Mouse (Mus musculus): Measurements from ENCODE around the gene Jmjd7. TPM values are rescaled to one million over a fixed set of nuclear protein-coding genes. Genes with fewer than 3 reads are reported as not detected.

Jmjd7 gene
- polyA plus RNA-seq, 1 experiment from 2014 or later, result 14.4 TPM

GRCm38 (mm10) chr2:120059466-120059865 is 32.2 kb downstream of the Jmjd7 start:
- Histone ChIP-seq H3K4me2 (ENCODE audit: low read depth, low read length) (no peak overlapping the region), H3K9ac (ENCODE audit: low read depth, low read length) (no peak overlapping the region), H3K27ac (replicated peaks; ENCODE audit: low read depth, low read length) (no peak overlapping the region), H3K4me3 (ENCODE audit: low read depth, low read length) (no peak overlapping the region), H3K4me1 (ENCODE audit: control insufficient read depth, insufficient read depth, low read length) (peaks cover 11% of the 10 kb centered on the region; the same call in 1 of the 2 replicates), H3K9me3 (ENCODE audit: control insufficient read depth, low read length) (no peaks in the 10 kb centered on the region), H3K27me3 (replicated peaks; ENCODE audit: control insufficient read depth, insufficient read depth, low read length) (no peaks in the 10 kb centered on the region), H3K36me3 (ENCODE audit: control insufficient read depth, insufficient read depth, low read length) (no peaks in the 10 kb centered on the region)
- WGBS, result 85% methylated on average over 3 of the region's 3 CpGs
- no peak for DNase-seq (ENCODE audit: low spot score)
- no peak for ATAC-seq (ENCODE audit: low read depth)

GRCm38 (mm10) chr2:120060190-120060589 is 32.9 kb downstream of the Jmjd7 start:
- H3K27me3 ChIP-seq (replicated peaks; ENCODE audit: control insufficient read depth, insufficient read depth, low read length), result no peaks in the 10 kb centered on the region
- peaks cover 11% of the 10 kb centered on the region; the same call in 1 of the 2 replicates for H3K4me1 ChIP-seq (ENCODE audit: control insufficient read depth, insufficient read depth, low read length)
- 36% methylated on average over 6 of the region's 6 CpGs for WGBS
- ATAC-seq (ENCODE audit: low read depth) (peak; percentile 67), DNase-seq (ENCODE audit: low spot score) (peak; percentile 80)
- no peaks in the 10 kb centered on the region for H3K9me3 ChIP-seq (ENCODE audit: control insufficient read depth, low read length)
- H3K36me3 ChIP-seq (ENCODE audit: control insufficient read depth, insufficient read depth, low read length), result no peaks in the 10 kb centered on the region
- H3K4me2 ChIP-seq (ENCODE audit: low read depth, low read length), result no peak overlapping the region
- H3K27ac ChIP-seq (replicated peaks; ENCODE audit: low read depth, low read length), result peak overlapping the region; percentile 52; the same call in 1 of the 2 replicates
- no peak overlapping the region for H3K9ac ChIP-seq (ENCODE audit: low read depth, low read length)
- H3K4me3 ChIP-seq (ENCODE audit: low read depth, low read length), result no peak overlapping the region

GRCm38 (mm10) chr2:120060651-120061050 is 33.4 kb downstream of the Jmjd7 start:
- peak overlapping the region; percentile 52 for H3K27ac ChIP-seq (replicated peaks; ENCODE audit: low read depth, low read length)
- 55% methylated on average over 9 of the region's 9 CpGs for WGBS

GRCm38 (mm10) chr2:120062248-120062647 is 35.0 kb downstream of the Jmjd7 start:
- H3K4me1 ChIP-seq (ENCODE audit: control insufficient read depth, insufficient read depth, low read length), result peaks cover 11% of the 10 kb centered on the region; the same call in 1 of the 2 replicates
- WGBS, result 83% methylated on average over 8 of the region's 8 CpGs
- H3K9ac ChIP-seq (ENCODE audit: low read depth, low read length), result no peak overlapping the region
- no peak overlapping the region for H3K4me2 ChIP-seq (ENCODE audit: low read depth, low read length)
- no peak overlapping the region for H3K4me3 ChIP-seq (ENCODE audit: low read depth, low read length)
- no peaks in the 10 kb centered on the region for H3K36me3 ChIP-seq (ENCODE audit: control insufficient read depth, insufficient read depth, low read length)
- H3K27ac ChIP-seq (replicated peaks; ENCODE audit: low read depth, low read length), result no peak overlapping the region
- H3K9me3 ChIP-seq (ENCODE audit: control insufficient read depth, low read length), result no peaks in the 10 kb centered on the region
- no peaks in the 10 kb centered on the region for H3K27me3 ChIP-seq (replicated peaks; ENCODE audit: control insufficient read depth, insufficient read depth, low read length)
- DNase-seq (ENCODE audit: low spot score) (no peak), ATAC-seq (ENCODE audit: low read depth) (no peak)

More at GRCm38 (mm10) chr2:120060651-120061050, 33.4 kb downstream of the Jmjd7 start:
- Histone ChIP-seq H3K36me3 (ENCODE audit: control insufficient read depth, insufficient read depth, low read length) (no peaks in the 10 kb centered on the region), H3K27me3 (replicated peaks; ENCODE audit: control insufficient read depth, insufficient read depth, low read length) (no peaks in the 10 kb centered on the region), H3K4me1 (ENCODE audit: control insufficient read depth, insufficient read depth, low read length) (peaks cover 11% of the 10 kb centered on the region; the same call in 1 of the 2 replicates), H3K9ac (ENCODE audit: low read depth, low read length) (no peak overlapping the region), H3K4me2 (ENCODE audit: low read depth, low read length) (no peak overlapping the region), H3K9me3 (ENCODE audit: control insufficient read depth, low read length) (no peaks in the 10 kb centered on the region), H3K4me3 (ENCODE audit: low read depth, low read length) (no peak overlapping the region)
- DNase-seq (ENCODE audit: low spot score), result no peak
- no peak for ATAC-seq (ENCODE audit: low read depth)

- no peak overlapping the region for H3K4me2 ChIP-seq (ENCODE audit: low read depth, low read length)
- no peaks in the 10 kb centered on the region for H3K36me3 ChIP-seq (ENCODE audit: control insufficient read depth, insufficient read depth, low read length)
- DNase-seq (ENCODE audit: low spot score) (no peak), ATAC-seq (ENCODE audit: low read depth) (no peak)
- WGBS, result 80% methylated on average over 6 of the region's 6 CpGs
- H3K27me3 ChIP-seq (replicated peaks; ENCODE audit: control insufficient read depth, insufficient read depth, low read length), result no peaks in the 10 kb centered on the region
- H3K4me3 ChIP-seq (ENCODE audit: low read depth, low read length), result no peak overlapping the region
- H3K4me1 ChIP-seq (ENCODE audit: control insufficient read depth, insufficient read depth, low read length), result peaks cover 15% of the 10 kb centered on the region; the same call in 1 of the 2 replicates
- H3K9ac ChIP-seq (ENCODE audit: low read depth, low read length), result no peak overlapping the region
- no peak overlapping the region for H3K27ac ChIP-seq (replicated peaks; ENCODE audit: low read depth, low read length)
- no peaks in the 10 kb centered on the region for H3K9me3 ChIP-seq (ENCODE audit: control insufficient read depth, low read length)
Measured at GRCm38 (mm10) chr2:120064639-120065038, 37.4 kb downstream of the Jmjd7 start.

- 85% methylated on average over 10 of the region's 10 CpGs for WGBS
- H3K27ac ChIP-seq (replicated peaks; ENCODE audit: low read depth, low read length), result no peak overlapping the region
- H3K27me3 ChIP-seq (replicated peaks; ENCODE audit: control insufficient read depth, insufficient read depth, low read length), result no peaks in the 10 kb centered on the region
- no peak overlapping the region for H3K4me2 ChIP-seq (ENCODE audit: low read depth, low read length)
- no peak for ATAC-seq (ENCODE audit: low read depth)
- no peak overlapping the region for H3K4me3 ChIP-seq (ENCODE audit: low read depth, low read length)
- no peaks in the 10 kb centered on the region for H3K9me3 ChIP-seq (ENCODE audit: control insufficient read depth, low read length)
- H3K9ac ChIP-seq (ENCODE audit: low read depth, low read length), result no peak overlapping the region
- no peaks in the 10 kb centered on the region for H3K36me3 ChIP-seq (ENCODE audit: control insufficient read depth, insufficient read depth, low read length)
- DNase-seq (ENCODE audit: low spot score), result no peak
- peaks cover 15% of the 10 kb centered on the region; the same call in 1 of the 2 replicates for H3K4me1 ChIP-seq (ENCODE audit: control insufficient read depth, insufficient read depth, low read length)
Measured at GRCm38 (mm10) chr2:120065243-120065642, 38.0 kb downstream of the Jmjd7 start.

- no peak for ATAC-seq (ENCODE audit: low read depth)
- Histone ChIP-seq H3K4me1 (ENCODE audit: control insufficient read depth, insufficient read depth, low read length) (peaks cover 8% of the 10 kb centered on the region; the same call in 1 of the 2 replicates), H3K27ac (replicated peaks; ENCODE audit: low read depth, low read length) (no peak overlapping the region), H3K27me3 (replicated peaks; ENCODE audit: control insufficient read depth, insufficient read depth, low read length) (no peaks in the 10 kb centered on the region), H3K4me2 (ENCODE audit: low read depth, low read length) (no peak overlapping the region), H3K36me3 (ENCODE audit: control insufficient read depth, insufficient read depth, low read length) (no peaks in the 10 kb centered on the region), H3K9ac (ENCODE audit: low read depth, low read length) (no peak overlapping the region), H3K4me3 (ENCODE audit: low read depth, low read length) (no peak overlapping the region), H3K9me3 (ENCODE audit: control insufficient read depth, low read length) (no peaks in the 10 kb centered on the region)
- WGBS, result 79% methylated on average over 3 of the region's 3 CpGs
- no peak for DNase-seq (ENCODE audit: low spot score)
Measured at GRCm38 (mm10) chr2:120066224-120066623, 38.9 kb downstream of the Jmjd7 start.

GRCm38 (mm10) chr2:120068555-120069465 is 41.5 kb downstream of the Jmjd7 start:
- H3K27ac ChIP-seq (replicated peaks; ENCODE audit: low read depth, low read length), result no peak overlapping the region
- H3K9ac ChIP-seq (ENCODE audit: low read depth, low read length), result peak overlapping the region; percentile 40; the same call in 1 of the 2 replicates
- 37% methylated on average over 15 of the region's 16 CpGs for WGBS
- H3K27me3 ChIP-seq (replicated peaks; ENCODE audit: control insufficient read depth, insufficient read depth, low read length), result no peaks in the 10 kb centered on the region
- H3K4me1 ChIP-seq (ENCODE audit: control insufficient read depth, insufficient read depth, low read length), result peaks cover 5% of the 10 kb centered on the region; the same call in 1 of the 2 replicates
- DNase-seq (ENCODE audit: low spot score) (peak; percentile 56), ATAC-seq (ENCODE audit: low read depth) (peak; percentile 66)
- H3K4me2 ChIP-seq (ENCODE audit: low read depth, low read length), result no peak overlapping the region
- H3K9me3 ChIP-seq (ENCODE audit: control insufficient read depth, low read length), result no peaks in the 10 kb centered on the region
- no peaks in the 10 kb centered on the region for H3K36me3 ChIP-seq (ENCODE audit: control insufficient read depth, insufficient read depth, low read length)
- no peak overlapping the region for H3K4me3 ChIP-seq (ENCODE audit: low read depth, low read length)

All from embryonic facial prominence, embryonic 14.5 days (tissue).